Mouse (Mus musculus) kidney, embryonic 15.5 days (tissue): Measurements from ENCODE around the gene Cubn. TPM values are rescaled to one million over a fixed set of nuclear protein-coding genes. Genes with fewer than 3 reads are reported as not detected.

Experiments used
- ATAC-seq: fragments of 200-750 bp; cut with Nextera tagmentation; replicated peaks from 2 replicates; pipeline ENCODE4 v1.8.0; 2017; ENCODE audit warnings: moderate TSS enrichment; ENCODE audit not compliant: low FRiP score
- H3K27ac ChIP-seq: fragments of 300-500 bp; sonication (generic); 2 replicates; pipeline ENCODE4 v1.5.1; 2015; ENCODE audit warnings: mild to moderate bottlenecking, inconsistent platforms
- H3K27me3 ChIP-seq: fragments of 300-500 bp; sonication (generic); 2 replicates; pipeline ENCODE4 v1.6.1; 2015; ENCODE audit warnings: inconsistent platforms
- H3K36me3 ChIP-seq: fragments of 300-500 bp; sonication (generic); 2 replicates; pipeline ENCODE4 v1.6.1; 2015; ENCODE audit warnings: inconsistent platforms
- H3K4me1 ChIP-seq: fragments of 300-500 bp; sonication (generic); 2 replicates; pipeline ENCODE4 v1.6.1; 2015; ENCODE audit warnings: inconsistent platforms
- H3K4me2 ChIP-seq: fragments of 300-500 bp; sonication (generic); 2 replicates; pipeline ENCODE4 v1.6.1; 2015; ENCODE audit warnings: moderate library complexity, mild to moderate bottlenecking, inconsistent platforms
- H3K4me3 ChIP-seq: fragments of 300-500 bp; sonication (generic); replicated peaks from 2 replicates; pipeline ENCODE4 v1.5.1; 2015; ENCODE audit warnings: mild to moderate bottlenecking, inconsistent platforms
- H3K9ac ChIP-seq: fragments of 300-500 bp; sonication (generic); 2 replicates; pipeline ENCODE4 v1.6.1; 2015; ENCODE audit warnings: mild to moderate bottlenecking, inconsistent platforms
- H3K9me3 ChIP-seq: fragments of 300-500 bp; sonication (generic); replicated peaks from 2 replicates; pipeline ENCODE4 v1.6.1; 2016; ENCODE audit warnings: inconsistent platforms
- WGBS: fragments of 180-500 bp; shearing (Covaris S2); methylation state at CpG from one replicate; pipeline ENCODE4 v1.1.7; 2015; ENCODE audit warnings: mixed read lengths; 5-methylcytosine and 5-hydroxymethylcytosine counted together
- polyA plus RNA-seq: library from polyadenylated mRNA; unstranded; fragments of >200 nt; fragmentation: Nextera tagmentation; extraction: Ambion mirVana; gene quantifications from 2 replicates; pipeline ENCODE4 v1.2.1, GENCODE M21; 2015

Gene Cubn
- polyA plus RNA-seq, 1 experiment from 2014 or later = 5.1 TPM

- no peaks in the 10 kb centered on the region; the same call in 1 of the 2 replicates for H3K9me3 ChIP-seq
- ATAC-seq = no peak
- H3K27me3 ChIP-seq = no peaks in the 10 kb centered on the region
- H3K4me3 ChIP-seq = no peak overlapping the region
- H3K9ac ChIP-seq = no peak overlapping the region
- H3K27ac ChIP-seq = no peak overlapping the region
- H3K4me2 ChIP-seq = no peak overlapping the region
- 71% methylated on average over 2 of the region's 2 CpGs for WGBS
- peaks cover 24% of the 10 kb centered on the region for H3K36me3 ChIP-seq
- no peaks in the 10 kb centered on the region for H3K4me1 ChIP-seq
Measured at GRCm38 (mm10) chr2:13258606-13259005, 233.0 kb downstream of the Cubn start.

- ATAC-seq = no peak
- H3K27ac ChIP-seq = no peak overlapping the region
- peaks cover 8% of the 10 kb centered on the region; the same call in 1 of the 2 replicates for H3K36me3 ChIP-seq
- peaks cover 12% of the 10 kb centered on the region; the same call in 1 of the 2 replicates for H3K27me3 ChIP-seq
- H3K4me1 ChIP-seq = peaks cover 9% of the 10 kb centered on the region
- H3K4me2 ChIP-seq = no peak overlapping the region
- 28% methylated on average over 9 of the region's 9 CpGs for WGBS
- H3K9ac ChIP-seq = no peak overlapping the region
- H3K9me3 ChIP-seq = no peaks in the 10 kb centered on the region
- no peak overlapping the region for H3K4me3 ChIP-seq
Measured at GRCm38 (mm10) chr2:13240711-13241110, 250.9 kb downstream of the Cubn start.

GRCm38 (mm10) chr2:13237140-13237901 lies 254.3 kb downstream of the Cubn start:
- H3K27me3 ChIP-seq = peaks cover 16% of the 10 kb centered on the region; the same call in 1 of the 2 replicates
- H3K4me1 ChIP-seq = peaks cover 23% of the 10 kb centered on the region
- whole genome bisulfite sequencing = 73% methylated on average over 8 of the region's 8 CpGs
- no peak overlapping the region for H3K4me3 ChIP-seq
- ATAC-seq = no peak
- no peak overlapping the region for H3K9ac ChIP-seq
- H3K9me3 ChIP-seq = no peaks in the 10 kb centered on the region
- H3K27ac ChIP-seq = no peak overlapping the region
- peaks cover 8% of the 10 kb centered on the region; the same call in 1 of the 2 replicates for H3K36me3 ChIP-seq
- no peak overlapping the region for H3K4me2 ChIP-seq

- no peak overlapping the region for H3K9ac ChIP-seq
- peaks cover 8% of the 10 kb centered on the region; the same call in 1 of the 2 replicates for H3K36me3 ChIP-seq
- H3K27ac ChIP-seq = no peak overlapping the region
- H3K4me3 ChIP-seq = no peak overlapping the region
- H3K9me3 ChIP-seq = no peaks in the 10 kb centered on the region
- peaks cover 16% of the 10 kb centered on the region; the same call in 1 of the 2 replicates for H3K27me3 ChIP-seq
- 42% methylated on average over 5 of the region's 5 CpGs for WGBS
- peaks cover 24% of the 10 kb centered on the region for H3K4me1 ChIP-seq
- ATAC-seq = no peak
- H3K4me2 ChIP-seq = no peak overlapping the region
Measured at GRCm38 (mm10) chr2:13235696-13236095, 255.9 kb downstream of the Cubn start.

GRCm38 (mm10) chr2:13234796-13235195 lies 256.8 kb downstream of the Cubn start:
- no peak overlapping the region for H3K27ac ChIP-seq
- no peak overlapping the region for H3K4me2 ChIP-seq
- no peak overlapping the region for H3K9ac ChIP-seq
- no peaks in the 10 kb centered on the region for H3K9me3 ChIP-seq
- ATAC-seq = no peak
- H3K4me3 ChIP-seq = no peak overlapping the region
- peaks cover 8% of the 10 kb centered on the region; the same call in 1 of the 2 replicates for H3K36me3 ChIP-seq
- peaks cover 16% of the 10 kb centered on the region; the same call in 1 of the 2 replicates for H3K27me3 ChIP-seq
- WGBS = 88% methylated on average over 10 of the region's 10 CpGs
- H3K4me1 ChIP-seq = peaks cover 16% of the 10 kb centered on the region

GRCm38 (mm10) chr2:13233902-13234301 lies 257.7 kb downstream of the Cubn start:
- Histone ChIP-seq H3K36me3 (peaks cover 2% of the 10 kb centered on the region; the same call in 1 of the 2 replicates), H3K4me2 (peak overlapping the region; percentile 7), H3K9ac (no peak overlapping the region), H3K4me3 (no peak overlapping the region), H3K9me3 (no peaks in the 10 kb centered on the region), H3K27ac (no peak overlapping the region), H3K27me3 (peaks cover 16% of the 10 kb centered on the region; the same call in 1 of the 2 replicates), H3K4me1 (peaks cover 16% of the 10 kb centered on the region)
- ATAC-seq = peak; percentile 93
- WGBS = 20% methylated on average over 7 of the region's 7 CpGs

GRCm38 (mm10) chr2:13233254-13233835 lies 258.3 kb downstream of the Cubn start:
- 43% methylated on average over 12 of the region's 12 CpGs for WGBS

GRCm38 (mm10) chr2:13232305-13232704 lies 259.3 kb downstream of the Cubn start:
- no peak for ATAC-seq
- Histone ChIP-seq H3K36me3 (no peaks in the 10 kb centered on the region), H3K4me2 (no peak overlapping the region), H3K27me3 (peaks cover 16% of the 10 kb centered on the region; the same call in 1 of the 2 replicates), H3K4me3 (no peak overlapping the region), H3K9ac (no peak overlapping the region), H3K27ac (no peak overlapping the region), H3K9me3 (no peaks in the 10 kb centered on the region), H3K4me1 (peaks cover 16% of the 10 kb centered on the region)
- WGBS = 64% methylated on average over 6 of the region's 6 CpGs

More at GRCm38 (mm10) chr2:13233254-13233835, 258.3 kb downstream of the Cubn start:
- Histone ChIP-seq H3K9me3 (no peaks in the 10 kb centered on the region), H3K27ac (no peak overlapping the region), H3K36me3 (no peaks in the 10 kb centered on the region), H3K4me3 (no peak overlapping the region), H3K4me1 (peaks cover 16% of the 10 kb centered on the region), H3K4me2 (peak overlapping the region; percentile 7), H3K9ac (no peak overlapping the region), H3K27me3 (peaks cover 16% of the 10 kb centered on the region; the same call in 1 of the 2 replicates)
- ATAC-seq = peak; percentile 7; the same call in 1 of the 2 replicates

- Histone ChIP-seq H3K27ac (no peak overlapping the region), H3K4me1 (peaks cover 16% of the 10 kb centered on the region), H3K4me2 (no peak overlapping the region), H3K9me3 (no peaks in the 10 kb centered on the region), H3K4me3 (no peak overlapping the region), H3K36me3 (no peaks in the 10 kb centered on the region), H3K27me3 (no peaks in the 10 kb centered on the region; the same call in 1 of the 2 replicates), H3K9ac (no peak overlapping the region)
- no peak for ATAC-seq
- WGBS = 93% methylated on average over 3 of the region's 3 CpGs
Measured at GRCm38 (mm10) chr2:13229686-13230085, 261.9 kb downstream of the Cubn start.

Other genes with a start within 250 kb of the Cubn start
- gene Rsu1, start 220.4 kb downstream of the Cubn start, polyA plus RNA-seq = 131 and 140 TPM in 2 replicates
- gene Trdmt1, start 52.9 kb upstream of the Cubn start, polyA plus RNA-seq = 13.4 and 13.9 TPM in 2 replicates
- gene Vim, start 82.1 kb upstream of the Cubn start, polyA plus RNA-seq = 484 and 516 TPM in 2 replicates